Mouse (Mus musculus): ENCODE results near the gene Serpina12. TPM values are rescaled to one million over a fixed set of nuclear protein-coding genes. Genes with fewer than 3 reads are reported as not detected.

Serpina12 gene
- total RNA-seq (2021), result not detected
- long read RNA-seq, experiment 1, result 0 reads
- long read RNA-seq, experiment 2, result 0 reads

DNA sequence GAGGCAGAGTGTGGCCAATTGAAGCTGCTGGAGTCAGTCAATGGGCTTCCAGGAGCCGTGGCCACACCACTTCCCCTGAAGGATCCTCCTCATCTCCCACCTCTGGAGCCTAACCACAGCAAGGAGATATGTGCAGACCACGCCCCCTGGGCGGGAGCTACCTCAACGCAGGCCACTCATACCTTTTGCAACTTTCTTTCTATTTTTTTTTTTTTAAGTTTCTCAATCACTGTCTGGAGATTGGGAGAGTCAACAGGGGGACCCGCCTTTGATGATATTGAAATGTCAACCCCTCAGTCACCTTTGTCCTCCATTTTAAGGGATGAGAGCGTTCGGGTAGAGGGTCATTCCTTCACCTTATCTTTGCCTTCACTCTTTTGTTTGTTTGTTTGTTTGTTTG is at the start of gene Serpina12:
Gene Serpina12 (minus strand): TSS at position 101 of the 400 bp plus-strand sequence.
- intact Hi-C loops (cut with DNase I; ENCODE audit: low total_unique reads), result no loop called here
- no peak for DNase-seq

- no peak for DNase-seq
- intact Hi-C loops (cut with DNase I; ENCODE audit: low total_unique reads), result no loop called here
These were observed 47.1 kb upstream of the Serpina12 start for GRCm38 (mm10) chr12:104091303-104091702.

GRCm38 (mm10) chr12:104090119-104090518 is 45.9 kb upstream of the Serpina12 start:
- DNase-seq, result no peak
- intact Hi-C loops (cut with DNase I; ENCODE audit: low total_unique reads), result no loop called here

GRCm38 (mm10) chr12:104072286-104072685 is 28.0 kb upstream of the Serpina12 start:
- intact Hi-C loops (cut with DNase I; ENCODE audit: low total_unique reads), result loop anchor here (10.0 kb wide), 1 partner anchor 343 kb away; no protein-coding TSS in a partner anchor
- DNase-seq, result no peak

- DNase-seq, result no peak
- intact Hi-C loops (cut with DNase I; ENCODE audit: low total_unique reads), result loop anchor here (10.0 kb wide), 1 partner anchor 343 kb away; no protein-coding TSS in a partner anchor
These were observed 27.5 kb upstream of the Serpina12 start for GRCm38 (mm10) chr12:104071708-104072107.

DNA sequence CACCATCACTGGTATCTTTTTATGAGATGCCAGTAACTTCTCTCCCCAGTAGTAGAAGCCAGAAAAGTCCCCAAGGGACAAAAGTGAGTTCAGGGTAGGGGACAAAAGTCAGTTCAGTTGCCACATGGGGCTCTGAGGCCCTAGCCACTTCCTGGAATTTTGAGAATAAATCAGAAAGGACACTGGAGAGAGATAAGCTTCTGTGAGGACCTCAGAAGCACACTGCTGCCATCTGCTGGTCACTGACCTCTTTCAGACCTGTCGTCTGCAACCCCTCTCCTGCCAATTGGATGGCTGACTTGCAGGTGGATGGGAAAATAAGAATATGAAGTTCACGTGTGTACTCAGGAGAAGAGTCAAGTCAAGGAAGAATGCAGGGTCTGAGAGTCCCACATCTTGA is 25.4 kb upstream of the Serpina12 start:
- DNase-seq, result peak; percentile 64
- intact Hi-C loops (cut with DNase I; ENCODE audit: low total_unique reads), result loop anchor here (2.0 to 10.0 kb wide), 2 partner anchors 73 to 345 kb away; no protein-coding TSS in a partner anchor

DNA sequence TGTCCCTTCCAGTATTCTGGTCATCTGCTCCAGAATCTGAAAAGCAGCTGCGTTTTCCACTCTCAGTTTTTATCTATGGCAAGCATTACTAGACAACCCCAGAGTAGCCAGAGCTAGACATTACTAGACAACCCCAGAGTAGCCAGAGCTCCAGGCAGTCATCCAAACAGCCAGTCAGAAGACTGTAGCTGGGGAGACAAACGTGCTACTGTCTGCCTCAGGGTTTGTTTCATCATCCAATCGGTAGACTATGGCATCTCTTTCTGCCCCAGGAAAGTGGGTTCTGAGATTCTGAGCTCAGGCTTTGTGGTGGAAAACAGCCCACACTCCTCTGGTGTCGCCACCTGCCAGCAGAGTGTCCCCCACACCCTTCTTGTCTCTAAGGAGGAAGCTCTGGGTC is 23.3 kb upstream of the Serpina12 start:
- DNase-seq, result peak; percentile 56
- intact Hi-C loops (cut with DNase I; ENCODE audit: low total_unique reads), result no loop called here

- intact Hi-C loops (cut with DNase I; ENCODE audit: low total_unique reads), result no loop called here
- DNase-seq, result no peak
These were observed 22.0 kb upstream of the Serpina12 start for GRCm38 (mm10) chr12:104066241-104066640.

GRCm38 (mm10) chr12:104064996-104065395 is 20.8 kb upstream of the Serpina12 start:
- intact Hi-C loops (cut with DNase I; ENCODE audit: low total_unique reads), result no loop called here

DNA sequence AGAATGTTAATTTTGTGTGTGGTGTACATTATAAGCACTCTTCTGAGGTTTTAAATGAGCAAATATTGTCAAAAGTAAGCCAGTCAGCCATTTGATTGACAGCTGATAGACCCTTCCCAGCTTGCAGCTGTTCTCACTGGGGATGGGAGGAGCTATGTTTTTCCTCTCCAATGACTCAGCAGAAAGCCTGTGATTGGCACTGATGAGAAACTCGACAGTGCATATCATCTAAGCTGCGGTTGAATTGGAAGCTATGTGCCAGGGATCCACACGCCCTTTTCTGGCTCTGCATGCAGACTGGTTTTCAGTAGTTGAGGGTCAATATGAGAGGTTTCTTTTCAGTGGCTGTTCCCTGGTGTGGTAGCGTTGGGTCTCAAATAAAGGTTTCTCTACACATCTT is 20.3 kb upstream of the Serpina12 start:
- intact Hi-C loops (cut with DNase I; ENCODE audit: low total_unique reads), result no loop called here
- no peak for DNase-seq

More at GRCm38 (mm10) chr12:104064996-104065395, 20.8 kb upstream of the Serpina12 start:
- DNase-seq, result no peak

GRCm38 (mm10) chr12:104061862-104062261 is 17.6 kb upstream of the Serpina12 start:
- intact Hi-C loops (cut with DNase I; ENCODE audit: low total_unique reads), result no loop called here

DNA sequence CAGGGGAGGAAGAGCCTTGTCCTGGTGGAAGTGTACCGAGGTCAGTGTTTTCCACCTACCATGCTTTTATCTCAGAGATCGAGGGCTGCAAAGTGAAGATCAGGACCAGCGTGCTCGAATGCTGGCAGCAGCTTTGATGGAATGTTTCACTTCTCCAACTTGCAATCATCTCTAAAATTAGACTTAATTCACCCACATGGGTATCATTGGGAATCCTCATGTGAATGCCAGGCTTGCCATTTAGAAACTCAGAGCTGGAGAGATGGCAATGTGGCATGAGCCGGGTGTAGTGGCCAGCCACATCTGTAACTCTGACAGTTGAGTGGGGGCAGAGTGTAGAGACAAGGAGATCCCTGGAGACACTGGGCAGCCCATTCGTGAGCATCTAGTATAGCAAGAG is 15.9 kb upstream of the Serpina12 start:
- intact Hi-C loops (cut with DNase I; ENCODE audit: low total_unique reads), result no loop called here
- no peak for DNase-seq

More at GRCm38 (mm10) chr12:104061862-104062261, 17.6 kb upstream of the Serpina12 start:
- DNase-seq, result no peak

GRCm38 (mm10) chr12:104057531-104057930 is 13.3 kb upstream of the Serpina12 start:
- intact Hi-C loops (cut with DNase I; ENCODE audit: low total_unique reads), result no loop called here
- no peak for DNase-seq

GRCm38 (mm10) chr12:104057050-104057449 is 12.8 kb upstream of the Serpina12 start:
- DNase-seq, result no peak
- intact Hi-C loops (cut with DNase I; ENCODE audit: low total_unique reads), result no loop called here

DNA sequence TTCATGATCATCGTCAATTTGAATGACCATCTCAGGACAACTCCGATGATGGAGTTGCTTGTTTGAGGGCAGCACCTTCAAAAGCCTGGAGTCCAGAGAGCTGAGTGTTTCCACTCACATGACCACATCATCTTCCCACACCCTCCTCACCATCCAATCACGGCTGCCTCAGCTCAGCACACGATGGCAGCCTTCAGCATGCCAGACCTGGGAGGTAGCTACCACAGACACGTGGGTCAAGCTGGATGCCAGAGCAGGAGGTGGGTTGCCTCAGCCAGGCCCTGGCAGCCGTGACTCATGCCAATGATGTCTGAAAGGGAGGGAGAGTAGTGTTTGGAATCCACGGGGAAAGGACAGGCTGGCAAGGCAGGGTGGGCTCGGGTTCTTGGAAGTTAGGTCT is 11.5 kb upstream of the Serpina12 start:
- intact Hi-C loops (cut with DNase I; ENCODE audit: low total_unique reads), result no loop called here

GRCm38 (mm10) chr12:104053995-104054394 is 9.8 kb upstream of the Serpina12 start:
- DNase-seq, result no peak

More for the DNA sequence above, 11.5 kb upstream of the Serpina12 start:
- no peak for DNase-seq

DNA sequence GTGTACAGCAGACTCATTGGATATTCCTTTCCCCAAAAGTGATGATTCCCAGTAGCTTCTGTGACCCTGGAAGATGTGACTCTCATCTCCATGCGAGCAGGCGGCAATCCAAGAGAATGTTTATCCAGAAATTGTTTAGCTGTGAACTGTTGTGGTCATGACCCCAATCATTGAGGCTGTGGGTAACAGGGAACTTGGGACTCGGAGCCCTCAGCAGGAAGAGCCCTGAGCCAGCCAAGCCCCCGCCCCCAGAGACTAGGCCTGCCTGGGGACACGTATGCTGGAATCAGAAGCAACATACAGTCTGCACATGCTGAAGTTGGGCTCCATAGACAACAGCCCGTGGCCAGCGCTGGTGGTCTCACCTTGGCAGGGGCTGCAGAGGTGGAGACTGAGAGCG is 1.5 kb upstream of the Serpina12 start:
- intact Hi-C loops (cut with DNase I; ENCODE audit: low total_unique reads), result no loop called here
- no peak for DNase-seq

More at GRCm38 (mm10) chr12:104053995-104054394, 9.8 kb upstream of the Serpina12 start:
- intact Hi-C loops (cut with DNase I; ENCODE audit: low total_unique reads), result no loop called here

DNA sequence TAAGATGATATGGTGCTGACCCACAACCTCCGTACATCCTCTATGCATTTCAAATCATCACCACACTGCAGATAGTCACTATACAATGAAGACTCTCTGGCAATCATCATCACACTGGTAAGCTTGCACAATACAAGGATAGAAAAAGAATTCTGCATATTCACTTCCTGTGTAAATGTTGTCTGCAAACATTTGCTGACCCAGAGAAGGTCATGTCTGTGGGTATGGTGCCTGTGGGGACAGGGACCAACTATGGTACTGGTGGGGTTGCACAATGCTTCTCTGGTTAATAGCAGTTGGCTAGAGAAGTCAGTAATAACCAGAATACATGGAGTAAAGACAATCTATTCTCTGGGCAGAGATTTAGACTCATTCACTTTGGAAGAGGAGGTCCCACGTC is 1.5 kb downstream of the Serpina12 start:
- no peak for DNase-seq
- intact Hi-C loops (cut with DNase I; ENCODE audit: low total_unique reads), result no loop called here

GRCm38 (mm10) chr12:104041401-104041800 is 2.8 kb downstream of the Serpina12 start:
- DNase-seq, result peak; percentile 62
- intact Hi-C loops (cut with DNase I; ENCODE audit: low total_unique reads), result no loop called here

DNA sequence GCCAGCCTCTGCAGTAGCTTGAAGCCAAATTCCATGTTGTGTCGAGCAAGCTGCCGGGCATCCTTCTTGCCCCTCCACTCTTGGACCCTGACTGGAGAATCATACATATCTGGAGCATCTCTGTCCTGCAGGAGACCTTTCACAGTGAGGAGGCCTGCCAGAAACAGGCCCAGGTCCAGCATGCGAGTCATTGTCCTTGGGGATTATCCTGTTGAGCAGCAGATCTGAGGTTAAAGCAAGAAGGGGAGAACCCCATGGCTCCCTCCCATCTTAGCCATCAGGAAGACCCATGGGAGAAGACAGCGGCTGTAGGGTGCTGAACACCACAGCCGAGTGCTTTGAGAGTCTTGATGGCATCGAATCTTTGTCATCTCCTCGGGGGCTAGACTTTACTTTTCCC is 6.1 kb downstream of the Serpina12 start:
- intact Hi-C loops (cut with DNase I; ENCODE audit: low total_unique reads), result no loop called here
- no peak for DNase-seq

DNA sequence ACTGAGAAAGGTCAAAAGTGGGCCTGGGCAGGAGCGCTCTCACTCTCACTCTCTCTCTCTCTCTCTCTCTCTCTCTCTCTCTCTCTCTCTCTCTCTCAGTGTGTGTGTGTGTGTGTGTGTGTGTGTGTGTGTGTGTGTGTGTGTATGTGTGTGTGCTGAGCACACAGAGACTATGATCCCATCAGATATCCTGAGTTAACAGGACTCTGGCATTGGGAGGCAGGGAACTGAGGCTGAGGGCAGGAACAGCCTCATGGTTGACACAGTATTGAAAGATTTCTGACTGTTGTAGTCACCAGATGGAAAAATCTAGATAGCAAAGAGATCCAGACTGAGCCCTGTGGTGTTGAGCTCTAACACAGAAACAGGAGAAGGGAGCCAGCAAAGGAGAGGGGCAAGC is 10.5 kb downstream of the Serpina12 start:
- intact Hi-C loops (cut with DNase I; ENCODE audit: low total_unique reads), result no loop called here
- no peak for DNase-seq

DNA sequence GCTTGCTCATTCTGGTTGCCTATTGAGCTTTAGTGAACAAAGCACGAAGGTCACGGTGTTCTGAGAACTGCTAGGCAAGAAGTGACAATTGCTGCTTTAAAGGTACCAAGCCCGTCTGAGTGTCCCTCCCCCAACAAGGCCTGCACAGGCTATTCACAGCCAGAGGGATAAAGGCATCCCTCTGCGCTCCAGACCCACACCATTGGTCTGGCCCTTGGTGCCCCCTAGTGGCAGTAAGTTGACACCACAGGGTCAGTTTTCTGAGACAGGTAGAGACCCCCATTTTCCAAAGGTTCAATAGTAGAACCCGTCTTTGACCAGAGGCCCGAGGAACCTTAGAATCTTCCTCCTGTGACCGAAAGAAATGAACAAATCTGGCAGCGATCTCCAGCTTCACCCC is 14.3 kb downstream of the Serpina12 start:
- no peak for DNase-seq
- intact Hi-C loops (cut with DNase I; ENCODE audit: low total_unique reads), result no loop called here
